Mouse (Mus musculus) layer of hippocampus, postnatal 25 days (tissue): ENCODE results near the gene 9230102O04Rik. TPM values are rescaled to one million over a fixed set of nuclear protein-coding genes. Genes with fewer than 3 reads are reported as not detected.

Source experiments
- DNase-seq, 2 experiments: peaks; one replicate each; pipeline ENCODE4 v3.0.0; 2022; ENCODE audit warnings: mixed read lengths in 2 of 2, low spot score in 1 of 2; ENCODE audit errors: extremely low spot score in 1 of 2
- total RNA-seq, 2 experiments: library from RNA; stranded (reverse); gene quantifications; 2 replicates each; pipeline ENCODE4 v1.2.3; 2021

9230102O04Rik gene
- total RNA-seq, 2 experiments from 2014 or later, result not detected

DNA sequence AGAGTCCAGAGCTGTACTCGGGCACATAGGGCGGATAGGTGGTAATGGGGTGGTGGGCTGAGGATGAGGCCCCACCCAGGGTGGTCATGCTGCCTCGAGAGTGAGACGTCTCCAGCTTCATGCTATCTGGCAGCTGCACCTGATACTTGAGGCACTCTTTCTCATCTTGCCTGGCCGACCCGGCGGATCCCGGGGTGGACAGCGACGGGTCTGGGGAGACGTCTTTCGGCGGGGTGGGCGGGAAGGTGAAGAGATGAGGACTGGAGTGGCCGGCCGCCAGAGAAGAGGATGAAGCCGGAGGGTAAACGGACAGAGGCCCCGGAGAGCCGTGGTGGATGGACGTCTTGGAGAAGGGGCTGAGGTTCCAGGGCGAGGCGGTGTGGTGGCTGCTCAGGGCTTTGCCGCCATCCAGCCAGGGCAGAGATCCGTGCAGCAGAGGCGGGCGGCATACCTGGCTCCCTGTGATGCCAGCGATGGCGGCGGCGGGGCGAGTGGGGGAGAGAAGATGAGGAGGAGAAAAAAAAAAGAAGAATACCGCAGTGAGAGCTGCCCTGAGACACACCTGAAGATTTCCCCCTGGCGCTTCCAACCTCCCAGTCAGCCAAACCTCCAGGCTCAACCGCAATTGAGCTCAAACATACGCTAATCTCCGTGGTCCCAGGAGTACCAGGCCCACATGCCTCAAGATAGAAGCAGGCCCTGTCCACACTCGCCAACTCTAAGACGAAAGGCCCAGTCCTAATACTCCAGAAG lies 14.7 kb downstream of the 9230102O04Rik start:
- no peak for DNase-seq

GRCm38 (mm10) chr2:9873757-9874156 lies 15.6 kb downstream of the 9230102O04Rik start:
- no peak for DNase-seq

GRCm38 (mm10) chr2:9872682-9873081 lies 16.7 kb downstream of the 9230102O04Rik start:
- no peak for DNase-seq

DNA sequence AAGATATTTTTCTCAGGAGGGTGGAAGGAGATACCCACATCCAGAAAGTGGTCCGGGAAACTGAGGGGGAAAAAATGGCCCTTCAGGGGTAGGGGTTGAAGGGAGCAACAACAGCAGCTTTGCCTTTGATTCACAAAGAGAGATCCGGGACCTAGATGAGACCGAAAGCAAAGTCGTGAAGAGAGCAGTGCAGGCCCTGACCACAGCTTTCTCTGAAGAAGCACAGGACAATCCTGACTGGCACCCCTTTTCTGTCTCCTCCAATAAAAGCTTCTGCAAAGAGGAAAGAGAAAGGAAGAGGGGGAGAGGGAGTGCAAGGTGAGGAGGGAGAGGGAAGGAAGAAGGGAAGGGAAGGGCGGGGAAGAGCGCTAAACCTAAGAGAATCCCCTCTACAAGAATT lies 17.5 kb downstream of the 9230102O04Rik start:
- DNase-seq, result no peak

DNA sequence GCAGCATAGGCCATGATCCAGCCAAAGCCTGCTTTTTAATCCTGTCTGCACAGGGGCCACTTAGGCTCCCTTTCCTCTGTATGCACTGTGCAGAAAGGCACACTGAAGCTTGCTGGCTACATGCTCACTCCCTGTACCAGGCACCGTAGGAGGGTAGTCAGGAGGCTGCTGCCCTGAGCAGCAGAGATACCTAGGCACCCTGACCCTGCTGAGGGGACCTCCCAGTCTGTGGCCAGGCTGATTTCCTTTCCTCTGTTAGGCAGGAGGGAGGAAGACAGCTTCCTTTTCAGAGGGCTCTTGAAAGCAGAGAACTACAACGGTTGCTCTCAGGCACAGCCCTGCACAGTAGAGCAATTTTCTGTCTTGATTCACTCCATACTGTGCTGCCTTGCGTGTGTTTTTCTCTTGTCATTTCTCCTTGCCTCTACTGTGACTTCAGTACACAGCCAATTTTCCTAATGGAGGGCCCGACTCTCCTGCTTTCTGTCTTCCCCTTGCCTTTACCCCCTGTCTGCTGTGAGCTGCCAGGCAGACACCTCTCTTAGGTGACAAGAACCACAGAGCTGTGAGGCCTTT lies 18.1 kb downstream of the 9230102O04Rik start:
- no peak for DNase-seq

GRCm38 (mm10) chr2:9867092-9867825 lies 22.1 kb downstream of the 9230102O04Rik start:
- no peak for DNase-seq

- DNase-seq, result no peak
Measured at GRCm38 (mm10) chr2:9860698-9861097, 28.6 kb downstream of the 9230102O04Rik start.

DNA sequence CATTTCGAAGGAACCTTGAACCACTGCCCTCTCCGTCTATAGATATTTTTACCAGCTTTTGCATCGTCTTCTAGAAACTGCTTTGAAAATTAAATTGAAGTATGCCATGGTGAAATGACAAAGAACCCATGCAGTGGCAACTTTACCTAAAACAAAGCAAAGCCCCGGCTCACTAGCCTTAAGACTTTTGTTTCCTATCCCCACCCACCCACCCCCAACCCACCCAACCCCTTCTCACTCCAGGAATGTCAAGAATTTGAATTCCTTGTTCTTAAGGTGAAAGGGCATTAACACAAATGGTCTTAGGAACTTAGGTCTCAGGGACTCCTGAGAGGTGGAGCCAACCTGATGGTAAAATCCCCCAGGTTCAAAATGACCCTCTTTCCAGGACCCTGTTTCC lies 33.5 kb downstream of the 9230102O04Rik start:
- DNase-seq, result no peak

DNA sequence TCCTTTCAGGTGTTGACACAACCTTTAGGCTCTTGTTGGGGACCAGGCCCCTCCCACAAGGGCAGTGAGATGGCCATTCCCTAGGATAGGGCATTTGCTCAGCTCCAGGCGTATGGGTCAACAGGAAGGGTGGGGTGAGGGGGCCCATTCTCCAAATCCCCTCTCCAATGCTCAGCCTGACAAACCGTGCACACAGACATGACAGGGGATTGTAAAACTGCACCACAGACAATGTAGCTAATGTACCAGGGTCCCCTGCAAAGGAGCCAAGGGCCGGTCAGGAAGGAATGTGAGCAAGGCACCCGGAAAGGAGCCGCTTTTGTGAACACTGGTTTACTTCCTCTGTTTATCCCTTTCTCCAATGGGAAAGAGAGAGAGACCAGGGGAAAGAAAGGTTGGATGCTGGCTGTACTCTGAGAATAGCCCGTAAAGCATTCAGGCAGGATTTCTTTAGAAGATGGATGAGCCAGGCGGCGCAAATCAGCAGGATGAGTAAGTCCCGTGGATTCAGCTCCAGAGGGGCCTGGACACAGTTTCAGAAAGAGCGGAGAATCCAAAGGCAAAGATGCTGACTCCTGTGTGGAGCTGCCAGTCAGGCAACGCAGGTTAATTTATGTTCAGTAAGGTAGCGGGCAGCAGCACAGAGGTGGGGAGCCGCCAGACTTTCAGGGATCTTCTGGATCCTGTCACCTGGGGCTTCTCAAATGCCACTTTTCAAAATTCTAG lies 36.3 kb downstream of the 9230102O04Rik start:
- no peak for DNase-seq

GRCm38 (mm10) chr2:9835195-9835594 lies 54.1 kb downstream of the 9230102O04Rik start:
- no peak for DNase-seq

- no peak for DNase-seq
Measured at GRCm38 (mm10) chr2:9833712-9834111, 55.6 kb downstream of the 9230102O04Rik start.

Other genes with a start within 250 kb of the 9230102O04Rik start
- not detected for gene 4930412O13Rik, start 8.3 kb downstream of the 9230102O04Rik start, total RNA-seq
- gene Gata3, start 494 bp upstream of the 9230102O04Rik start, total RNA-seq, result not detected
- 10 to 100 TPM; 12.9 to 13.9 TPM for gene Taf3, start 159.1 kb upstream of the 9230102O04Rik start, total RNA-seq
- 100 to 1,000 TPM; 261 to 293 TPM for gene Atp5c1, start 191.0 kb upstream of the 9230102O04Rik start, total RNA-seq
- gene Kin, start 191.1 kb upstream of the 9230102O04Rik start, total RNA-seq, result 10 to 100 TPM; 12.5 to 13.6 TPM
- gene Itih2, start 241.9 kb upstream of the 9230102O04Rik start, total RNA-seq, result 1 to 10 TPM; 1.6 to 2.1 TPM